Mouse (Mus musculus): ENCODE results near the gene Plcb4. TPM values are rescaled to one million over a fixed set of nuclear protein-coding genes. Genes with fewer than 3 reads are reported as not detected.

Plcb4 gene
- polyA plus RNA-seq, 1 experiment from 2014 or later: 16.7 TPM

- H3K27me3 ChIP-seq (ENCODE audit: control insufficient read depth, insufficient read depth, low read length): no peaks in the 10 kb centered on the region
- DNase-seq (ENCODE audit: low spot score) (no peak), ATAC-seq (ENCODE audit: insufficient read depth, low FRiP score, low TSS enrichment) (no peak)
These were observed 177.1 kb downstream of the Plcb4 start for GRCm38 (mm10) chr2:135835911-135836310.

GRCm38 (mm10) chr2:135836426-135836825 lies 177.6 kb downstream of the Plcb4 start:
- no peak overlapping the region for H3K4me3 ChIP-seq (ENCODE audit: low read depth, low read length)
- no peaks in the 10 kb centered on the region for H3K27me3 ChIP-seq (ENCODE audit: control insufficient read depth, insufficient read depth, low read length)
- no peak overlapping the region for H3K27ac ChIP-seq (ENCODE audit: low read depth, low read length)
- no peak overlapping the region for H3K9ac ChIP-seq (ENCODE audit: low read length)
- ATAC-seq (ENCODE audit: insufficient read depth, low FRiP score, low TSS enrichment): no peak
- DNase-seq (ENCODE audit: low spot score): no peak
- H3K9me3 ChIP-seq (ENCODE audit: control insufficient read depth, low read length): no peaks in the 10 kb centered on the region
- no peaks in the 10 kb centered on the region for H3K4me1 ChIP-seq (ENCODE audit: control insufficient read depth, insufficient read depth, low read length)
- WGBS: 84% methylated on average over 3 of the region's 3 CpGs
- H3K36me3 ChIP-seq (ENCODE audit: control insufficient read depth, insufficient read depth, low read length): no peaks in the 10 kb centered on the region
- no peak overlapping the region for H3K4me2 ChIP-seq (ENCODE audit: low read depth)

More at GRCm38 (mm10) chr2:135835911-135836310, 177.1 kb downstream of the Plcb4 start:
- Histone ChIP-seq H3K36me3 (ENCODE audit: control insufficient read depth, insufficient read depth, low read length) (no peaks in the 10 kb centered on the region), H3K4me1 (ENCODE audit: control insufficient read depth, insufficient read depth, low read length) (no peaks in the 10 kb centered on the region), H3K4me2 (ENCODE audit: low read depth) (no peak overlapping the region), H3K9ac (ENCODE audit: low read length) (no peak overlapping the region), H3K9me3 (ENCODE audit: control insufficient read depth, low read length) (no peaks in the 10 kb centered on the region), H3K4me3 (ENCODE audit: low read depth, low read length) (no peak overlapping the region), H3K27ac (ENCODE audit: low read depth, low read length) (no peak overlapping the region)
- WGBS: 92% methylated on average over 5 of the region's 5 CpGs

GRCm38 (mm10) chr2:135837730-135838129 lies 178.9 kb downstream of the Plcb4 start:
- ATAC-seq (ENCODE audit: insufficient read depth, low FRiP score, low TSS enrichment) (no peak), DNase-seq (ENCODE audit: low spot score) (no peak)
- H3K4me3 ChIP-seq (ENCODE audit: low read depth, low read length): no peak overlapping the region
- WGBS: 81% methylated on average over 1 of the region's 1 CpGs
- H3K9me3 ChIP-seq (ENCODE audit: control insufficient read depth, low read length): no peaks in the 10 kb centered on the region
- H3K9ac ChIP-seq (ENCODE audit: low read length): no peak overlapping the region
- no peak overlapping the region for H3K4me2 ChIP-seq (ENCODE audit: low read depth)
- no peaks in the 10 kb centered on the region for H3K27me3 ChIP-seq (ENCODE audit: control insufficient read depth, insufficient read depth, low read length)
- no peaks in the 10 kb centered on the region for H3K36me3 ChIP-seq (ENCODE audit: control insufficient read depth, insufficient read depth, low read length)
- no peak overlapping the region for H3K27ac ChIP-seq (ENCODE audit: low read depth, low read length)
- H3K4me1 ChIP-seq (ENCODE audit: control insufficient read depth, insufficient read depth, low read length): no peaks in the 10 kb centered on the region

GRCm38 (mm10) chr2:135838135-135838534 lies 179.3 kb downstream of the Plcb4 start:
- Histone ChIP-seq H3K9me3 (ENCODE audit: control insufficient read depth, low read length) (no peaks in the 10 kb centered on the region), H3K27me3 (ENCODE audit: control insufficient read depth, insufficient read depth, low read length) (no peaks in the 10 kb centered on the region), H3K4me2 (ENCODE audit: low read depth) (no peak overlapping the region), H3K4me1 (ENCODE audit: control insufficient read depth, insufficient read depth, low read length) (no peaks in the 10 kb centered on the region), H3K36me3 (ENCODE audit: control insufficient read depth, insufficient read depth, low read length) (no peaks in the 10 kb centered on the region), H3K27ac (ENCODE audit: low read depth, low read length) (no peak overlapping the region), H3K4me3 (ENCODE audit: low read depth, low read length) (no peak overlapping the region), H3K9ac (ENCODE audit: low read length) (no peak overlapping the region)
- DNase-seq (ENCODE audit: low spot score) (no peak), ATAC-seq (ENCODE audit: insufficient read depth, low FRiP score, low TSS enrichment) (no peak)

GRCm38 (mm10) chr2:135838651-135839286 lies 180.0 kb downstream of the Plcb4 start:
- WGBS: 79% methylated on average over 8 of the region's 8 CpGs
- Histone ChIP-seq H3K36me3 (ENCODE audit: control insufficient read depth, insufficient read depth, low read length) (no peaks in the 10 kb centered on the region), H3K4me2 (ENCODE audit: low read depth) (no peak overlapping the region), H3K27me3 (ENCODE audit: control insufficient read depth, insufficient read depth, low read length) (no peaks in the 10 kb centered on the region), H3K9me3 (ENCODE audit: control insufficient read depth, low read length) (no peaks in the 10 kb centered on the region), H3K27ac (ENCODE audit: low read depth, low read length) (no peak overlapping the region), H3K4me1 (ENCODE audit: control insufficient read depth, insufficient read depth, low read length) (no peaks in the 10 kb centered on the region), H3K9ac (ENCODE audit: low read length) (no peak overlapping the region), H3K4me3 (ENCODE audit: low read depth, low read length) (no peak overlapping the region)
- no peak for DNase-seq (ENCODE audit: low spot score)
- no peak for ATAC-seq (ENCODE audit: insufficient read depth, low FRiP score, low TSS enrichment)

GRCm38 (mm10) chr2:135843721-135844120 lies 184.9 kb downstream of the Plcb4 start:
- no peak for DNase-seq (ENCODE audit: low spot score)
- H3K27ac ChIP-seq (ENCODE audit: low read depth, low read length): no peak overlapping the region
- 86% methylated on average over 8 of the region's 8 CpGs for WGBS

GRCm38 (mm10) chr2:135846903-135847302 lies 188.1 kb downstream of the Plcb4 start:
- Histone ChIP-seq H3K9me3 (ENCODE audit: control insufficient read depth, low read length) (no peaks in the 10 kb centered on the region), H3K4me1 (ENCODE audit: control insufficient read depth, insufficient read depth, low read length) (no peaks in the 10 kb centered on the region), H3K4me2 (ENCODE audit: low read depth) (no peak overlapping the region), H3K4me3 (ENCODE audit: low read depth, low read length) (no peak overlapping the region), H3K27me3 (ENCODE audit: control insufficient read depth, insufficient read depth, low read length) (no peaks in the 10 kb centered on the region), H3K9ac (ENCODE audit: low read length) (no peak overlapping the region), H3K27ac (ENCODE audit: low read depth, low read length) (no peak overlapping the region), H3K36me3 (ENCODE audit: control insufficient read depth, insufficient read depth, low read length) (no peaks in the 10 kb centered on the region)
- ATAC-seq (ENCODE audit: insufficient read depth, low FRiP score, low TSS enrichment) (no peak), DNase-seq (ENCODE audit: low spot score) (no peak)
- WGBS: 92% methylated on average over 3 of the region's 3 CpGs

More at GRCm38 (mm10) chr2:135843721-135844120, 184.9 kb downstream of the Plcb4 start:
- Histone ChIP-seq H3K4me2 (ENCODE audit: low read depth) (no peak overlapping the region), H3K4me3 (ENCODE audit: low read depth, low read length) (no peak overlapping the region), H3K27me3 (ENCODE audit: control insufficient read depth, insufficient read depth, low read length) (no peaks in the 10 kb centered on the region), H3K9ac (ENCODE audit: low read length) (no peak overlapping the region), H3K36me3 (ENCODE audit: control insufficient read depth, insufficient read depth, low read length) (no peaks in the 10 kb centered on the region), H3K9me3 (ENCODE audit: control insufficient read depth, low read length) (no peaks in the 10 kb centered on the region), H3K4me1 (ENCODE audit: control insufficient read depth, insufficient read depth, low read length) (no peaks in the 10 kb centered on the region)
- no peak for ATAC-seq (ENCODE audit: insufficient read depth, low FRiP score, low TSS enrichment)

- Histone ChIP-seq H3K27me3 (ENCODE audit: control insufficient read depth, insufficient read depth, low read length) (no peaks in the 10 kb centered on the region), H3K9me3 (ENCODE audit: control insufficient read depth, low read length) (no peaks in the 10 kb centered on the region), H3K4me2 (ENCODE audit: low read depth) (no peak overlapping the region), H3K4me1 (ENCODE audit: control insufficient read depth, insufficient read depth, low read length) (no peaks in the 10 kb centered on the region), H3K27ac (ENCODE audit: low read depth, low read length) (no peak overlapping the region), H3K4me3 (ENCODE audit: low read depth, low read length) (no peak overlapping the region), H3K9ac (ENCODE audit: low read length) (no peak overlapping the region), H3K36me3 (ENCODE audit: control insufficient read depth, insufficient read depth, low read length) (no peaks in the 10 kb centered on the region)
- 82% methylated on average over 6 of the region's 6 CpGs for WGBS
- DNase-seq (ENCODE audit: low spot score) (no peak), ATAC-seq (ENCODE audit: insufficient read depth, low FRiP score, low TSS enrichment) (no peak)
These were observed 188.9 kb downstream of the Plcb4 start for GRCm38 (mm10) chr2:135847738-135848137.

- H3K27me3 ChIP-seq (ENCODE audit: control insufficient read depth, insufficient read depth, low read length): no peaks in the 10 kb centered on the region
- DNase-seq (ENCODE audit: low spot score): no peak
- ATAC-seq (ENCODE audit: insufficient read depth, low FRiP score, low TSS enrichment): no peak
- no peak overlapping the region for H3K9ac ChIP-seq (ENCODE audit: low read length)
- no peak overlapping the region for H3K4me3 ChIP-seq (ENCODE audit: low read depth, low read length)
- no peaks in the 10 kb centered on the region for H3K36me3 ChIP-seq (ENCODE audit: control insufficient read depth, insufficient read depth, low read length)
- H3K27ac ChIP-seq (ENCODE audit: low read depth, low read length): no peak overlapping the region
- no peak overlapping the region for H3K4me2 ChIP-seq (ENCODE audit: low read depth)
- WGBS: 77% methylated on average over 4 of the region's 4 CpGs
- no peaks in the 10 kb centered on the region for H3K4me1 ChIP-seq (ENCODE audit: control insufficient read depth, insufficient read depth, low read length)
- no peaks in the 10 kb centered on the region for H3K9me3 ChIP-seq (ENCODE audit: control insufficient read depth, low read length)
These were observed 189.4 kb downstream of the Plcb4 start for GRCm38 (mm10) chr2:135848169-135848568.

Data from neural tube, embryonic 11.5 days (tissue).